Mouse (Mus musculus): ENCODE measurements around the gene Ces1b. TPM values are rescaled to one million over a fixed set of nuclear protein-coding genes. Genes with fewer than 3 reads are reported as not detected.

The Ces1b gene
- polyA plus RNA-seq (2015; fragmentation: Nextera tagmentation; extraction: Ambion mirVana) = not detected in 2 replicates

- Histone ChIP-seq H3K27me3 (no peaks in the 10 kb centered on the region), H3K9ac (replicated peaks) (no peak within 1 kb of the TSS), H3K9me3 (no peaks in the 10 kb centered on the region), H3K4me1 (no peaks in the 10 kb centered on the region), H3K4me3 (no peak within 1 kb of the TSS), H3K36me3 (no peaks in the 10 kb centered on the region), H3K27ac (replicated peaks) (no peak within 1 kb of the TSS), H3K4me2 (replicated peaks) (no peak within 1 kb of the TSS)
- 73% methylated on average over 2 of the region's 2 CpGs for WGBS
- ATAC-seq (replicated peaks) = no peak
Observed at GRCm38 (mm10) chr8:93079887-93080286, at the start of gene Ces1b. Gene Ces1b, minus strand, starts transcription at chr8:93080017.

- WGBS = 78% methylated on average over 2 of the region's 2 CpGs
- no peak for ATAC-seq (replicated peaks)
- no peak overlapping the region for H3K9ac ChIP-seq (replicated peaks)
- no peak overlapping the region for H3K27ac ChIP-seq (replicated peaks)
- H3K4me1 ChIP-seq = no peaks in the 10 kb centered on the region
- H3K9me3 ChIP-seq = no peaks in the 10 kb centered on the region
- no peaks in the 10 kb centered on the region for H3K36me3 ChIP-seq
- H3K4me2 ChIP-seq (replicated peaks) = no peak overlapping the region
- no peaks in the 10 kb centered on the region for H3K27me3 ChIP-seq
- H3K4me3 ChIP-seq = no peak overlapping the region
Observed at GRCm38 (mm10) chr8:93126476-93126875, 46.7 kb upstream of the Ces1b start.

DNA sequence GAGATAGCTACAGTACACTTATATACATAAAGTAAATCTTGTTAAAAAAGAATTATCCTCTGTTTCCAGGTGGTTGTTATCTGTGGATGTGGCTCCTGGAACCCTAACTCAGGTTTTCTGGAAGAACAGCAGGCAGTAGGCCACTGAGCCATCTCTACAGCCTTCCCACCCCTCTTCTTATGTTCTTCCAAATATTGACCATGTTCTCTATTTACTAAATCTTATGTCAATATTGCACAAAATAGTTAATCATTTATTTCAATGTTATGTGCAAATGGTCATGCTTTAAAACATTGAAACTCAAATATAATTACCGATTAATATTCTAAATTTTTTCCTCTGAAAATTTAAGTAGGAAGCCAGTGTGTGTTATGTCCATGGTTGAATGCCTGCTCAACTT lies 42.2 kb upstream of the Ces1b start:
- H3K9ac ChIP-seq (replicated peaks) = no peak overlapping the region
- no peak overlapping the region for H3K4me2 ChIP-seq (replicated peaks)
- no peaks in the 10 kb centered on the region for H3K27me3 ChIP-seq
- no peak for ATAC-seq (replicated peaks)
- H3K27ac ChIP-seq (replicated peaks) = no peak overlapping the region
- H3K9me3 ChIP-seq = no peaks in the 10 kb centered on the region
- no peaks in the 10 kb centered on the region for H3K4me1 ChIP-seq
- no peaks in the 10 kb centered on the region for H3K36me3 ChIP-seq
- no peak overlapping the region for H3K4me3 ChIP-seq
- WGBS = 97% methylated on average over 1 of the region's 1 CpGs

DNA sequence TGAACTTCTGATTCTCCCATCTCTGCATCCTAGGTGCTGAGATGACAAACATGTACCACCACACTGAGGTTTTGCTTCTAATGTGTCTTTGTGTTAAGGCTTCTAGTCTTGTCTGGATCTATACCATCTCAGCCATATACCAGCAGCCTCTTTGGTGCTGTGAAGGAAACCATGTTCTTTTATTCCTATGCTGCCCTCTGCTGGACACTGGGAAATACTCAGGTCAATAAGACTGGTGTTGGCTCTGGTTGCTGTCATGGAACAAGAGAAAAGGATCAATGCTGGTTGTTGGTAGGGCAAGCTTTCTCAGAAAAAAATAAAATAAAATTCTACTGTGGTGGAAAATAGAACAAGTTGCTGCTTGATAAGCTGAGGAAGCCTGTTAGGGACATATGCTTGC lies 15.6 kb upstream of the Ces1b start:
- no peak for ATAC-seq (replicated peaks)
- no peak overlapping the region for H3K27ac ChIP-seq (replicated peaks)

GRCm38 (mm10) chr8:93091324-93091723 lies 11.5 kb upstream of the Ces1b start:
- Histone ChIP-seq H3K4me3 (no peak overlapping the region), H3K9ac (replicated peaks) (no peak overlapping the region), H3K4me1 (no peaks in the 10 kb centered on the region), H3K4me2 (replicated peaks) (no peak overlapping the region), H3K36me3 (no peaks in the 10 kb centered on the region), H3K9me3 (no peaks in the 10 kb centered on the region), H3K27ac (replicated peaks) (no peak overlapping the region), H3K27me3 (no peaks in the 10 kb centered on the region)
- WGBS = 39% methylated on average over 1 of the region's 1 CpGs
- no peak for ATAC-seq (replicated peaks)

More for the DNA sequence above, 15.6 kb upstream of the Ces1b start:
- H3K4me3 ChIP-seq = no peak overlapping the region
- H3K9ac ChIP-seq (replicated peaks) = no peak overlapping the region
- H3K4me2 ChIP-seq (replicated peaks) = no peak overlapping the region
- H3K27me3 ChIP-seq = no peaks in the 10 kb centered on the region
- H3K36me3 ChIP-seq = no peaks in the 10 kb centered on the region
- H3K9me3 ChIP-seq = no peaks in the 10 kb centered on the region
- H3K4me1 ChIP-seq = no peaks in the 10 kb centered on the region

- H3K27me3 ChIP-seq = no peaks in the 10 kb centered on the region
- no peak overlapping the region for H3K4me2 ChIP-seq (replicated peaks)
- H3K9ac ChIP-seq (replicated peaks) = no peak overlapping the region
- no peaks in the 10 kb centered on the region for H3K9me3 ChIP-seq
- no peak overlapping the region for H3K4me3 ChIP-seq
- WGBS = 8% methylated on average over 2 of the region's 2 CpGs
- no peaks in the 10 kb centered on the region for H3K4me1 ChIP-seq
- no peak overlapping the region for H3K27ac ChIP-seq (replicated peaks)
- no peaks in the 10 kb centered on the region for H3K36me3 ChIP-seq
- ATAC-seq (replicated peaks) = peak; percentile 63; the same call in 1 of the 2 replicates
Observed at GRCm38 (mm10) chr8:93088686-93089122, 8.9 kb upstream of the Ces1b start.

GRCm38 (mm10) chr8:93088193-93088592 lies 8.4 kb upstream of the Ces1b start:
- no peak overlapping the region for H3K9ac ChIP-seq (replicated peaks)
- H3K27ac ChIP-seq (replicated peaks) = no peak overlapping the region
- H3K4me2 ChIP-seq (replicated peaks) = no peak overlapping the region
- H3K4me1 ChIP-seq = no peaks in the 10 kb centered on the region
- 32% methylated on average over 7 of the region's 7 CpGs for WGBS
- no peak for ATAC-seq (replicated peaks)
- no peaks in the 10 kb centered on the region for H3K27me3 ChIP-seq
- no peak overlapping the region for H3K4me3 ChIP-seq
- no peaks in the 10 kb centered on the region for H3K36me3 ChIP-seq
- H3K9me3 ChIP-seq = no peaks in the 10 kb centered on the region

DNA sequence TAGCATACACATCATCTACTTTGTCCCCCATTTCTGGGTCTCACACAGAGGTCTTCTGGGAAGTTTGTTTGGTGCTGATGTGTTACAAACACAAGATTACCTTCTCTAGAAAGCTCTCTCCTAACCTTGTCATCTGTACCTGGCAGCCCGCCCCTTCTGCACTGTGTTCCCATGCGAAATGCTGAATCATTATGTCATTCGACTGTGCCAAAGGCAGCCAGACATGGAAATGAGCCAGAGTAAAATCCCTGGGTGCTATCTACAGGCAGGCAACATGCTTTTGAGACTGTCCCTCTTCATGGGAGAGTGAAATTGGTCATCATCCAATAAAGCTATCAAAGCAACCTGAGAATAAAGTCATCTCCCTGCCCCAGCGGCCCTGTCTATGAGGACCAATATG lies 4.6 kb downstream of the Ces1b start:
- WGBS = 92% methylated on average over 4 of the region's 4 CpGs
- Histone ChIP-seq H3K9me3 (no peaks in the 10 kb centered on the region), H3K4me2 (replicated peaks) (no peak overlapping the region)

DNA sequence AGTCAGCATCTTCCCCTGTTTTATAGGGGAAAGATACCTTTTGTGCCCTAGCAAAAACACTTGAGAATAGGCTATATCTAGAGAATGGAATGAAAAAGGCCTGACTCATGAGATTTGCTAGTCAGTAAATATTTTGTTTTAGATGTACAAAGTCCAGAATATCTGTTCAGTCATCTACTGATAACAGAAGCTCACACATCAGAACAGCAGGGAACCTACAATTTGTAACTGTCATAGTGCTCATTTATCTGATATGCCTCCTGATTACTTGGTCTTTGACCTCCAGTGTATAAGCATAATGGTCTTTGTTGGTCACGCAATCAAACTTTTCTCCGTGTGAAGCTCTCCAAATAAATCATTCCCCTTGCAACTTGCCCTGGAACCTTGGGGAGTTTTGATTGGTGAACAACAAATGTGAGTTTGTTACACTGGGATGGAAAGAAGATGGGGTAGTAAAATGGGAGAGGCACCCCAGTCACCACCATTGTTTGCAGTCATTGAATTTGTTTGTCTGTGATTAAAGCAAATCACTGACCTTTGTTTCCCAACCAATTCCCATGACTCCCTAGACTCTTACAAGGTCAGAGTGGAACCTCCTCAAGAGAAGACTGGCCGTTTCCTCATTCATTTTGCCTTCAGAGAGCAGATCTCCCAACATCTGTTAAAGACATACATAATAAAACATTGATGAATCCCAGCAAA lies 16.2 kb downstream of the Ces1b start:
- Histone ChIP-seq H3K4me1 (no peaks in the 10 kb centered on the region), H3K27ac (replicated peaks) (no peak overlapping the region), H3K27me3 (no peaks in the 10 kb centered on the region), H3K4me3 (no peak overlapping the region), H3K4me2 (replicated peaks) (no peak overlapping the region), H3K9me3 (no peaks in the 10 kb centered on the region), H3K9ac (replicated peaks) (no peak overlapping the region), H3K36me3 (no peaks in the 10 kb centered on the region)
- ATAC-seq (replicated peaks) = no peak
- 71% methylated on average over 3 of the region's 3 CpGs for WGBS

More for the DNA sequence above, 4.6 kb downstream of the Ces1b start:
- no peaks in the 10 kb centered on the region for H3K27me3 ChIP-seq
- H3K36me3 ChIP-seq = no peaks in the 10 kb centered on the region
- no peak overlapping the region for H3K27ac ChIP-seq (replicated peaks)
- ATAC-seq (replicated peaks) = no peak
- H3K9ac ChIP-seq (replicated peaks) = no peak overlapping the region
- no peaks in the 10 kb centered on the region for H3K4me1 ChIP-seq
- no peak overlapping the region for H3K4me3 ChIP-seq

- Histone ChIP-seq H3K4me1 (no peaks in the 10 kb centered on the region), H3K36me3 (no peaks in the 10 kb centered on the region), H3K27me3 (no peaks in the 10 kb centered on the region), H3K9ac (replicated peaks) (no peak overlapping the region), H3K4me2 (replicated peaks) (no peak overlapping the region), H3K4me3 (no peak overlapping the region), H3K9me3 (no peaks in the 10 kb centered on the region), H3K27ac (replicated peaks) (no peak overlapping the region)
- ATAC-seq (replicated peaks) = no peak
- WGBS = 13% methylated on average over 2 of the region's 2 CpGs
Observed at GRCm38 (mm10) chr8:93059185-93059584, 20.6 kb downstream of the Ces1b start.

DNA sequence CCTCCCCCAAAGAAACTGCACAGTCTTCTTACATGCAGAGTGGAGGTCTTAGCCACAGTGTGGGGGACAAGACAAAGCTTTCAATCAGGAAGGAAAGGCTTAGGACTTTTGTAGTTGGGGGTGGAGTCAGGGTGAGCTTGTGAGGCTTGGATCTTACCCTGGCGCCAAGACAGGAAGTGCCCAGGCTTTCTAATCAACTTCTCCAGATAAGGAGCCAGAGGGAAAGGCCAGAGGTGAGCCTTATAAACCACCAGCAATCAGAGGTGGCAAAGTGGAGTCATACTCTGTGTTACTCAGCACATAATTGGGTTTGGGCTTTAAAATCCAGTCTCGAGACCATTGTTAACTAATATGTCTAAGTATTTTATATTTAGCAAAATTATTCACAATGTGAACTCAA lies 24.6 kb downstream of the Ces1b start:
- Histone ChIP-seq H3K9me3 (no peaks in the 10 kb centered on the region), H3K27me3 (no peaks in the 10 kb centered on the region), H3K27ac (replicated peaks) (no peak overlapping the region), H3K9ac (replicated peaks) (no peak overlapping the region), H3K4me2 (replicated peaks) (no peak overlapping the region), H3K36me3 (no peaks in the 10 kb centered on the region), H3K4me1 (no peaks in the 10 kb centered on the region), H3K4me3 (no peak overlapping the region)
- ATAC-seq (replicated peaks) = no peak
- 61% methylated on average over 2 of the region's 2 CpGs for WGBS

DNA sequence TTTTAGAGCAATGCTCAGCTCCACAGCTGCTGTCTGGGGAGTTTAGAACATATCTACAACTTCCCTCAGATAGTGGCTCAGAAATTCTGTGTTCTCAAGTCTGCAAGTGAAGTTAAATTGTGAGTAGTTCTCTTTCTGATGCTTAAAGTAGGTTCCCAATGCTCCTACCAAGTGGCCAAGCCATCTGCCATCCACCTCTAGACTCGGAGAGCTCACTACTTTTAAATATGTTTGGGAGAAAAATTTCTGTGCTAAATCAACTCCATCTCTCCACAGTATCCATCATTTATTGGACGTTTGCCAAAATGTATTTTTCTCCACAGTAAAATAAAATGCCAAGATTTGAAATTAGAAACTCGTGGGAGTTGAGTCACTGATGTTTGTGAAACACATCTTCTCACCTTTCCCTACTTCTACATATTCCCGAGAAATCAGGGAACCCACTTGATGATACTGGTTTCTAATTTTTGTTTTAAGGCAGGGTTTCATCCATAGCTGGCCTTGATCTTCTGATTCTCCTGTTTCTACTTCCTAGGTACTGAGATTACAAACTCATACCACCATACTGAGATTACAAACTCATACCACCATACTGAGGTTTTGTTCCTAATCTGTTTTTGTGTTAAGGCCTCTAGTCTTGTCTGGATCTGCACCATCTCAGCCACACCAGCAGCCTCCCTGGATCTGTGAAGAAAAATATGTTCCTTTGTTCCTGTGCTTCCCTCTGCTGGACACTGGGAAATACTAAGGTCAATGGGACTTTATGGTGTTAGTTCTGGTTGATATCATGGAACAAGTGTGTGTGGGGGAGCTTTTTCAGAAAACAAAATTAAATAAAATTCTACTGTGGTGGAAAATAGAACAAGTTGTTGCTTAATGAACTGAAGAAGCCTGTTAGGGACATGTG lies 31.1 kb downstream of the Ces1b start:
- 65% methylated on average over 4 of the region's 4 CpGs for WGBS
- Histone ChIP-seq H3K27me3 (no peaks in the 10 kb centered on the region), H3K27ac (replicated peaks) (no peak overlapping the region), H3K9ac (replicated peaks) (no peak overlapping the region), H3K4me2 (replicated peaks) (no peak overlapping the region), H3K4me1 (no peaks in the 10 kb centered on the region), H3K4me3 (no peak overlapping the region), H3K9me3 (no peaks in the 10 kb centered on the region), H3K36me3 (no peaks in the 10 kb centered on the region)
- no peak for ATAC-seq (replicated peaks)
